Mouse (Mus musculus) embryonic facial prominence, embryonic 14.5 days (tissue): Measurements from ENCODE around the gene Tmprss13. TPM values are rescaled to one million over a fixed set of nuclear protein-coding genes. Genes with fewer than 3 reads are reported as not detected.
A peak's percentile ranks its signal among the peaks of the same experiment; 100 is the strongest.

Experiments
- ATAC-seq: fragments of 200-750 bp; cut with Nextera tagmentation; 2 replicates; pipeline ENCODE4 v1.8.0; 2017; ENCODE audit warnings: low read depth, moderate number of reproducible peaks, moderate TSS enrichment
- DNase-seq: peaks from one replicate; pipeline ENCODE4 v3.0.0-alpha.2; 2015; ENCODE audit warnings: low spot score
- H3K27ac ChIP-seq: fragments of 300-500 bp; sonication (generic); replicated peaks from 2 replicates; pipeline ENCODE4 v1.5.1; 2014; ENCODE audit warnings: low read depth, mild to moderate bottlenecking, low read length, moderate library complexity
- H3K27me3 ChIP-seq: fragments of 300-500 bp; sonication (generic); replicated peaks from 2 replicates; pipeline ENCODE4 v1.6.1; 2014; ENCODE audit warnings: low read length; ENCODE audit not compliant: control insufficient read depth, insufficient read depth
- H3K36me3 ChIP-seq: fragments of 300-500 bp; sonication (generic); 2 replicates; pipeline ENCODE4 v1.6.1; 2014; ENCODE audit warnings: low read length, mixed read lengths; ENCODE audit not compliant: control insufficient read depth, insufficient read depth
- H3K4me1 ChIP-seq: fragments of 300-500 bp; sonication (generic); 2 replicates; pipeline ENCODE4 v1.6.1; 2014; ENCODE audit warnings: antibody characterized with exemption, low read length; ENCODE audit not compliant: control insufficient read depth, insufficient read depth
- H3K4me2 ChIP-seq: fragments of 300-500 bp; sonication (generic); 2 replicates; pipeline ENCODE4 v1.6.1; 2014; ENCODE audit warnings: low read depth, mild to moderate bottlenecking, low read length, moderate library complexity, mixed read lengths
- H3K4me3 ChIP-seq: fragments of 300-500 bp; sonication (generic); 2 replicates; pipeline ENCODE4 v1.5.1; 2014; ENCODE audit warnings: low read depth, mild to moderate bottlenecking, low read length
- H3K9ac ChIP-seq: fragments of 300-500 bp; sonication (generic); 2 replicates; pipeline ENCODE4 v1.6.1; 2014; ENCODE audit warnings: low read depth, mild to moderate bottlenecking, low read length, moderate library complexity, mixed read lengths
- H3K9me3 ChIP-seq: fragments of 300-500 bp; sonication (generic); 2 replicates; pipeline ENCODE4 v1.6.1; 2016; ENCODE audit warnings: low read length; ENCODE audit not compliant: control insufficient read depth
- WGBS: fragments of 180-500 bp; shearing (Covaris S2); extraction: QIAGEN DNeasy Blood & Tissue Kit; methylation state at CpG from one replicate; pipeline ENCODE4 v1.1.7; 2014; 5-methylcytosine and 5-hydroxymethylcytosine counted together
- polyA plus RNA-seq: library from polyadenylated mRNA; unstranded; fragments of >200 nt; fragmentation: Nextera tagmentation; extraction: Ambion mirVana; gene quantifications from 2 replicates; pipeline ENCODE4 v1.2.1, GENCODE M21; 2014

The Tmprss13 gene
- polyA plus RNA-seq, 1 experiment from 2014 or later: 3.3 TPM

DNA sequence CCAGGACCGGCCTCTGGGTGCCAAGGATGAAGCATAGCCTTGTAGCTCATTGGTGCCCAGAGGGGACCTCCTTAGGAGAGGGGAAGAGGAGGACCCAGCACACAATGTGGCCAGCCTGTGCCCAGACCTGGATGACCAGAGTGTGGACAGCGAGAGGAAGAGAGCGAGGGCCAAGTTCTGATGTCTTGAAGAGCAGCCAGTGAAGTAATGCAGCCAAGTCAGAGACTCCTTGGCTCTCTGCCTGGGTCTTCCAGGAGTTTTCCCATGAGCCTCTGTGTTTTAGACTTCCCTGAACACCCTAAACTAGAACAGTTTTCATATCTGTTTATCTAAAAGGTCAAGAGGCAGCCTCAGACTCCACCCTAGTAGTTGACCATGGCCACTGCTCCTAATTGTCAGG lies 1.3 kb upstream of the Tmprss13 start:
- Histone ChIP-seq H3K36me3 (no peaks in the 10 kb centered on the region), H3K9ac (no peak overlapping the region), H3K4me3 (no peak overlapping the region), H3K27ac (no peak overlapping the region), H3K27me3 (peaks cover 4% of the 10 kb centered on the region; the same call in 1 of the 2 replicates), H3K9me3 (no peaks in the 10 kb centered on the region), H3K4me1 (peaks cover 5% of the 10 kb centered on the region; the same call in 1 of the 2 replicates), H3K4me2 (no peak overlapping the region)
- WGBS: 63% methylated on average over 3 of the region's 3 CpGs
- no peak for ATAC-seq
- peak; percentile 27 for DNase-seq

DNA sequence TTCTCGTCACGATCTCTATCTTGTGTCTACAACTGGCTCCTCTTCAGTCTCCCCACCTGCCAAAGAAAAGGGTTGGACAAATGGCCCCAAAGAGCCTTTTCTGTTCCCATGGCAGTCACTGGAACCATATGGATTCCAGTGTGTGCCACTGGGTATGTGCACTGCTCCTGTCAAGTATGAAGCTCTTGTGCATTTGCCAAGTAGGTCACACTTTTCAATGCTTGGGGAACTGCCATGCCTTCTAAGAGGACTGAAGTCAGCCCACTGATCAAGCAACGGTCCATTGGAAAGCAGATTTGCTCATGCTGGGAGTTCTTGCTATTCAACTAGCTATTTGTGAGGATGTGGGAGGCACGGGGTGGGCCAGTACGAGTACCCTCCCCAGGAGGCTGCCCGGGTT lies 2.6 kb downstream of the Tmprss13 start:
- Histone ChIP-seq H3K36me3 (no peaks in the 10 kb centered on the region), H3K9me3 (no peaks in the 10 kb centered on the region), H3K9ac (no peak overlapping the region), H3K4me3 (no peak overlapping the region), H3K4me2 (no peak overlapping the region), H3K27ac (no peak overlapping the region), H3K4me1 (peaks cover 5% of the 10 kb centered on the region; the same call in 1 of the 2 replicates), H3K27me3 (peaks cover 4% of the 10 kb centered on the region; the same call in 1 of the 2 replicates)
- no peak for DNase-seq
- WGBS: 82% methylated on average over 6 of the region's 6 CpGs
- ATAC-seq: no peak

DNA sequence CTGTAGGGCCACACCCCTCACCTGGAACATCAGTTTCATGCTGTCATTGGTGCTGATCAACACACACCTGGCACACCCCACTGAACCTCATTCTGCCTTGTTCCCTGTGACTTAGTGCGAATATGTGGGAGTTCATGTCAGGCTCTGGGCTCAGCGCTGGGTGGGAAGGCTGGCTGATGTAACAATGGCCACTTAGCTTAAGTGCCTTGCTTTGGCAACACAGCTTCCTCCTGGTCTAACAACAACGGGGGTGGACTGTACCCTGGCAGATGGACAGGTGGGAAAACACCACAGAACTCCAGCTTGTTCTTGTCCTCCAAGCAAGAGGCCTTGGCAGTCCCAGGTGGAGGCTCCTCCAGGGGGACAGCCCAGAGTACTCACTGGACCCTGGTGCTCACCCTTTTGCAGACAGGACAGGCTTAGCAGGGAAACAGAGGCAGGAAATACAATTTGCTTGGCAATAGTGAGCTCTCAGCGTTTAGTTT lies 3.1 kb downstream of the Tmprss13 start:
- no peak overlapping the region for H3K9ac ChIP-seq
- WGBS: 71% methylated on average over 4 of the region's 4 CpGs
- no peak overlapping the region for H3K4me2 ChIP-seq
- H3K9me3 ChIP-seq: no peaks in the 10 kb centered on the region
- H3K27ac ChIP-seq: no peak overlapping the region
- no peaks in the 10 kb centered on the region for H3K36me3 ChIP-seq
- no peak overlapping the region for H3K4me3 ChIP-seq
- H3K4me1 ChIP-seq: peaks cover 5% of the 10 kb centered on the region; the same call in 1 of the 2 replicates
- H3K27me3 ChIP-seq: peaks cover 4% of the 10 kb centered on the region; the same call in 1 of the 2 replicates
- ATAC-seq: no peak
- DNase-seq: no peak

DNA sequence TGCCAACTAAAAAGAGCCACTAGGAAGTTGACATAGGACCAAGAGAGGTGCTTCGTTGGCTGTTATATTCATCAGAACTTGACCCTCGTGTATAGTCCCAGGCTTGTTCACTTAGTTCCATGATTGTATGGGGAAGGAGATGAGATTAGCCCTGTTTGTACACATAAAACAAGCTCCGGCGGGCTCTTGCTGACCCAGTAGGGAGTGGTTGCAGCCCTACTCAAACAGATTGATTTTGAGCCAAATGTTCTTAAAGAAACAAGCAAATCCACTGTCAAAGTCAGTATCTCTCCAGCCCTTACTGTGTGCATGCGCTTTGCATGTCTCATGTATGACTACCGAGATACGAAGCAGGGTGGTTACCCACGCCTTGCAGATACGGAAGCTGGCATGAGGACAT lies 7.5 kb downstream of the Tmprss13 start:
- Histone ChIP-seq H3K27ac (no peak overlapping the region), H3K4me2 (no peak overlapping the region), H3K27me3 (no peaks in the 10 kb centered on the region), H3K4me3 (no peak overlapping the region), H3K4me1 (no peaks in the 10 kb centered on the region), H3K9ac (no peak overlapping the region), H3K9me3 (no peaks in the 10 kb centered on the region), H3K36me3 (no peaks in the 10 kb centered on the region)
- DNase-seq: no peak
- no peak for ATAC-seq
- WGBS: 90% methylated on average over 9 of the region's 9 CpGs

DNA sequence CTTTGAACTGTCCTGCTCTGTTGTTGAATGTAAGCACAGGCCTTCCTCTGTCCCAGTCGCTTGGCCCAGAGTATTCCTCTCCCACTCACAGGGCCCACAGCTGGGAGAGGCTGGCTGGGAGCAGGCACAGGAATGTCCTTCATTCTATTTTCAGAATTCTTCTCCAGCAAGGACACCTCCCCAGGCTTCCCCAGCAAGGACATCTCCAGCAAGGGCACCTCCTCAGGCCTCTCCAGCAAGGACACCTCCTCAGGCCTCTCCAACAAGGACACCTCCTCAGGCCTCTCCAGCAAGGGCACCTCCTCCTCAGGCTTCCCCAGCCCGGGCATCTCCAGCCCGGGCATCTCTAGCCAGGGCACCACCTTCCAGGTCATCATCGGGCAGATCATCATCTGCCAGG lies 9.4 kb downstream of the Tmprss13 start:
- ATAC-seq: no peak

DNA sequence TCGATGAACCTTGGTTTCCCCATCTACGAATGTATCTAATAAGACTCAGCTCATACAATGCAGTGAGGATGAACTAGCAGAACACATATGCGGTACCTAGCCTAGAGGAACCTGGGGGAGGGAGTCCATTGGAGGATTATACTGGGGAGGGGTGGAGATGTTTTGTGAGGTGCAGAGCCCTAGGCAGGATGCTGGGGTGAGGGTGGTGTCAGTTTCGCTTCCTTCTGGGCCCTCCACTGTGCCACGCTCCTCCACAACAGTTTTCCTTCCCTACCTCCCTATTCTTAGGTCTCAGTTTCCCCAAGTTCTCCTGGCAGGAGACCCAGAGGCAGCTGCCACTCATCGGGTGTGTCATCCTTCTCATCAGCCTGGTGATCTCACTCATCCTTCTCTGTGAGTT lies 10.7 kb downstream of the Tmprss13 start:
- no peak for ATAC-seq
- Histone ChIP-seq H3K27me3 (no peaks in the 10 kb centered on the region), H3K9me3 (no peaks in the 10 kb centered on the region), H3K9ac (no peak overlapping the region), H3K27ac (no peak overlapping the region), H3K4me3 (no peak overlapping the region), H3K4me1 (no peaks in the 10 kb centered on the region), H3K4me2 (no peak overlapping the region), H3K36me3 (no peaks in the 10 kb centered on the region)
- 84% methylated on average over 6 of the region's 6 CpGs for WGBS
- DNase-seq: no peak

More for the DNA sequence above, 9.4 kb downstream of the Tmprss13 start:
- Histone ChIP-seq H3K36me3 (no peaks in the 10 kb centered on the region), H3K27me3 (no peaks in the 10 kb centered on the region), H3K4me2 (no peak overlapping the region), H3K9ac (no peak overlapping the region), H3K27ac (no peak overlapping the region), H3K4me1 (no peaks in the 10 kb centered on the region), H3K4me3 (no peak overlapping the region), H3K9me3 (no peaks in the 10 kb centered on the region)
- DNase-seq: no peak
- WGBS: 89% methylated on average over 4 of the region's 4 CpGs

DNA sequence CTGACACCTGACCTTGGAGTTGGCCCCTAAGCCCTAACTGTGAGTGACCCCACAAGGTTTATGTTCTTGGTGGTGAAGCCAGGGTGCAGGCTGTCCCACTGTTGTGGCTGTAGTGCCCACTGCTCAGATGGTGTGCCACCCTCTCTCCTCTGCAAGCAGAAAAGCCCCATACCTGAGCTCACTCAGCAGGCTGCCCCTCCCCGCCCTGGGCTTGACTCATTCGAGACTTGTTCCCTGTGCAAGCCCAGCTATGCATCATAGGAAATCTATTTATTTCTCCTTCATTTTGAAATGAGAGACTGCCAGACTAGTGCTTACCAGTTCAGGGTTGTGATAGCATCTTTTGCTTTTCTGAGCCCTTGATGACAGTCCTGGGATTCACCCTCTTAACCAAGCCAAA lies 18.5 kb downstream of the Tmprss13 start:
- no peak overlapping the region for H3K9ac ChIP-seq
- DNase-seq (no peak), ATAC-seq (no peak)
- no peaks in the 10 kb centered on the region for H3K4me1 ChIP-seq
- no peak overlapping the region for H3K4me3 ChIP-seq
- H3K36me3 ChIP-seq: no peaks in the 10 kb centered on the region
- 82% methylated on average over 2 of the region's 2 CpGs for WGBS
- no peak overlapping the region for H3K27ac ChIP-seq
- H3K9me3 ChIP-seq: no peaks in the 10 kb centered on the region
- no peaks in the 10 kb centered on the region for H3K27me3 ChIP-seq
- no peak overlapping the region for H3K4me2 ChIP-seq

DNA sequence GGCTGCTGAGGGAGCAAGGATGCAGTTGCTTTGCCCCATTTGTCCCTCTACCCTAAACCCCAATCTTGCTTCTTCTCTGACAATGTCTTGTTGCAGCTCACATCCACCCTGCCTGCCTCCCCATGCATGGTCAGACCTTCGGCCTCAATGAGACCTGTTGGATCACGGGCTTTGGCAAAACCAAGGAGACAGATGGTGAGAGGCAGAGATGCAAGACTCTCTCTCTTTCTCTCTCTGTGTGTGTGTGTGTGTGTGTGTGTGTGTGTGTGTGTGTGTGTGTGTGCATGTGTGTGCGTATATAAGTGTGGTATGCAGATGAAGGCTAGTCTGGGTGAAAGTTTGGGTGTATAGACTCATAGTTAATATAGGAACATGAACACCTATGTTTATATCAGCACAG lies 24.2 kb downstream of the Tmprss13 start:
- no peak for ATAC-seq
- no peak overlapping the region for H3K9ac ChIP-seq
- 92% methylated on average over 3 of the region's 3 CpGs for WGBS
- no peak overlapping the region for H3K27ac ChIP-seq
- DNase-seq: no peak
- H3K27me3 ChIP-seq: no peaks in the 10 kb centered on the region
- no peak overlapping the region for H3K4me3 ChIP-seq
- no peaks in the 10 kb centered on the region for H3K9me3 ChIP-seq
- no peak overlapping the region for H3K4me2 ChIP-seq
- H3K4me1 ChIP-seq: no peaks in the 10 kb centered on the region
- H3K36me3 ChIP-seq: no peaks in the 10 kb centered on the region

DNA sequence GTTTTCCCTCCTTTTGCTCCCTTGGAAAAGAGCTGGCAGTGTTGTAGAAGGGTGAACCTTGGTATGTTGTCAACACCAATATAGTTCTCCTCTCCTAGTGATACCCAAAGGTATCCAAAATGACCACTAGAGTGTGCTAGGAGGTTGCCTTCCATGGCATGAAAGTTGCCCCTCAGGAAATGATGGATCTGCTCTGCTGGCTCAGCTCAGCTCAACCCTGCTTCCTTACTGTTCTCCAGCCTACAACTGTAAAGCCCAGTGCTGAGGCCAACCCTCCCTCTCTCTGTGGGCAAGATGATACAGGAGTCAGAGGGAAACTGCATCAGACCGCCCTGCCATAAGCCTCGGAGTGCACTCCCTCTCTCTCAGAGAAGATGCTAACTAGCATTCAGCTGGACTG lies 26.6 kb downstream of the Tmprss13 start:
- ATAC-seq: peak; percentile 50; the same call in 1 of the 2 replicates

More for the DNA sequence above, 26.6 kb downstream of the Tmprss13 start:
- H3K27ac ChIP-seq: no peak overlapping the region
- no peaks in the 10 kb centered on the region for H3K9me3 ChIP-seq
- H3K27me3 ChIP-seq: no peaks in the 10 kb centered on the region
- H3K4me1 ChIP-seq: no peaks in the 10 kb centered on the region
- no peaks in the 10 kb centered on the region for H3K36me3 ChIP-seq
- no peak overlapping the region for H3K9ac ChIP-seq
- WGBS: 62% methylated on average over 2 of the region's 2 CpGs
- H3K4me2 ChIP-seq: no peak overlapping the region
- H3K4me3 ChIP-seq: no peak overlapping the region
- peak; percentile 36 for DNase-seq
